Mouse (Mus musculus) layer of hippocampus, adult 9-10 months (tissue): ENCODE results near the gene Pkp1.
A peak's percentile ranks its signal among the peaks of the same experiment; 100 is the strongest.

ENCODE experiments used
- DNase-seq: peaks from one replicate; pipeline ENCODE4 v3.0.0; 2022; ENCODE audit warnings: low spot score

Pkp1 gene

DNA sequence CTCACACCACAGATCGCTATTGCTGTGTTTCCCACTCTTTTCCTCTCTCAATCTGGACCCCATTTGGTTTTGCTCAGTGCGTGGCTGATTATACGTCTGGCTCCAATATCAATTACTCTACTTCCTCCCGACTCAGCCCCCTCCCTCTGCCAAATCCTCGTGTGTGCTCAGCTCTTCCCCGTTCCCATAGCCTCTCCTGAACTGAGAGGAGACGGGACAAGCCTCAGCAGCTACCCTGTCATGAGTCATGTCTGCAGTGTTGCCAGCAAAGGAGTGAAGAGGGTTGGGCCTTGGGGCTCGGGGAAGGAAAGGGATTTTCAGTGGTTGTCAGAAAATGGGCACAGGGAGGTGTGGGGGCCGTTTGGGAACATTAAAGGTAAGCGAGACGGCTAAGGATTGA is 12.3 kb downstream of the Pkp1 start:
- no peak for DNase-seq

DNA sequence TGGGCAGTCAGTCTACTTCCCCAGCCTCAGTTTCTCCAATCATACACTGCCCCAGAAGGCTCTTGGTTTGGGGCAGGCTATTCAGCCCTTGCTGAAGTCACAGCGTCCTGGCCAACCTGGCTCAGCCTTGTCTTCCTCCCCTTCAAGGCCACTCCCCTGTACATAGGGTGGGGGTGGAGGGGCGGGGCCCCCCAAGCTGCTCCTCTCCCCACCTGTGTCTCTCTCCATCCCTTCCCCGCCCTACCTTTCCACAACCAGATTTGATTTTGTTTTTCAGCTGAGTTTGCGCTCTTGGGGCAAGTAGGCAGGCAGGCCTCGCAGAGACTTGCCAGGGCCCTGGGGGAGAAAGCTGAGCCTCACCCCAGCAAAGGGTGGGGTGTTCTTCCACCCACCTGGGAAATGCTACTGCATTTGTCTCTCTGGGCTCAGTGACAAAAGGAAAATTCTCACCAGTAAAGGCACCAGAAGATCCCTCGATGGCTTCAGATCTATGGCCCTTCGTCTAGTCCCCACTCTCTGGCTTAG is 19.0 kb downstream of the Pkp1 start:
- no peak for DNase-seq

DNA sequence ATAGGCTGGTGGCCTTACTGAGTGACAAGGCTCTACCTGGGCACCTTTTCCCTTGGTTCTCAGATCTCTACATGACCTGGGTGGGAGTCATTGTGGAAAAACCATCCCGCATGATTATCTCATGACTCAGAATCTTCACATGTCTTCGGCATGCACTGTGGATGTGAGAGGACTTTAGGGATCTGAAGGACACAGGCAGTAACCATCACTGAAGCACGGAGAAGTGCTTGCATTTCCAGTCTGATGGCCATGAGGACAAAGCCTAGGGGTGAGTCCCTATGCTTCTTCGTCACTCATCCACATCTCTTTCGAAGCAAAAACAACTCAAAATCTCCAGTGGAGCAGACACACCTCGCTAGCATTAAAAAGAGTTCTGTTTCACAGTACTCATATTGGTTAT is 19.7 kb downstream of the Pkp1 start:
- no peak for DNase-seq

DNA sequence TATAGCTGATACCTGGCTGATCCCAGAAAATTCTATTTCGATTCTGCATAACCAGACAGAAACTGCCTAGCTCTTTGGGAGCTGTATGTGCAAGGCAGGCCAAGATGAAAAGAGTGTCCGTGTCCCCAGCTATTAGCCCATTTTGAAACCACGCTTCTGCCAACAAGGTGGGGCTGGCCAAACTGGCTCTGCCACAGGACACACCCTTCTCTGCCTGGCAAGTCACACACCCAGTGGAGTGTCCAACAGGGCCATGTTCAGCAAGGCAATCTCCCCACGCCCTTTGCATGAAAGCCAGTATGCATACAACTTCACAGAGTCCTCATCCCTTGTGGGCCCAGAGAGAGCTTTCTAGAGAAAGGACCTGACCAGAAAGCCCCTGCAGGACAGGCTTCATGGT is 23.6 kb downstream of the Pkp1 start:
- DNase-seq = no peak

DNA sequence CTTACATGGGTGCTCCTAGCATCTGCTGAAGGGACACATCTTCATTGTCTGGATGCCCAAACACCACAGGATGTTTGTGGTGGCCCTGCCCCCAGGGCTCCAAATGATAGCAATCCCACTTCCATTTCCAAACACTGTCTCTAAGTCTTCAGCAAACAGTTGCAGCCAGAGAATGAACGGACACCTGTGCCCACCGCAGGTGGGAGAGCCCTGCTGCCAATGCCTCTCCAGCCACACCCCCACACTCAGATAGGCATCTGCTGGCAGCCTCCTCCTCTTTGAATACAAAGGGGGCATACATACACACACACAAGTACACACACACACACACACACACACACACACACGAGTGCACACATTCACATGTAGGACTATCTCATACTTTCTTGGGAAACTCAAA is 25.6 kb downstream of the Pkp1 start:
- no peak for DNase-seq

DNA sequence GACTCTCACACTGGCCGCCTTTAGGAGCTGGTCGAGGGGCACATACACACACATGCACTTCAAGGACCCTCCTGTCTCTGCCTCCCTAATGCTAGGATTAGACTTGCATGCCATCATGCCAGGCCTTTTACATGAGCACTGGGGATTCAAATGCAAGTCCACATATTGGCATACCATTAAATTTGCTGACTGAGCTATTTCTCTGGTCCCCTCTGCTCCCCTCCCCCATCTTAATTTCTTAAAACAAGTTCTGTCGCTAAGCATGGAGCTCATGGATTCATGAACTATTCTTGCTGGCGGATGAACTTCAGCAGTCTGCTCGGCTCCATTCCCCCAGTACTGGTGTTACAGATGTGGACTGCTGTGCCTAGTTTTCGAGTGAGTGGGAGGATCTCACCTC is 26.2 kb downstream of the Pkp1 start:
- no peak for DNase-seq

DNA sequence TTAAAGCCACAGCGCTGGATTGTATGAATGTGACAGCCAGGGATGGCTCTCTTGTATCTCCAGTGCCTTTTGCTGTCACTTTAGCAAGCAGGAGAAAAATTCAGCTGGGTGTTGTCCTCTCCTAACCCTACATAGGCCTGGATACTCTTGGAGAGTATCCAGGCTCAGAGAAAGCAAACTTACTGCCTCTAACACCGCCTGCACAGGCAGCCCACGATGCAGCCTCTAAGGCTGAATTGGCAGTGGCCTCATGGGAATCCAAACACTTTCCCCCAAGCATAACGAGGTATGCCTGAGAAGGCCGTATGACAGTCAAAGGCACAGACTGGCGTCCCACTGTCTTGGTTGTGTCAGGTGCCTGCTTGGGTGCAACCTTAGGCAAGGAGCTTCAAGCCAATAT is 26.8 kb downstream of the Pkp1 start:
- DNase-seq = no peak

DNA sequence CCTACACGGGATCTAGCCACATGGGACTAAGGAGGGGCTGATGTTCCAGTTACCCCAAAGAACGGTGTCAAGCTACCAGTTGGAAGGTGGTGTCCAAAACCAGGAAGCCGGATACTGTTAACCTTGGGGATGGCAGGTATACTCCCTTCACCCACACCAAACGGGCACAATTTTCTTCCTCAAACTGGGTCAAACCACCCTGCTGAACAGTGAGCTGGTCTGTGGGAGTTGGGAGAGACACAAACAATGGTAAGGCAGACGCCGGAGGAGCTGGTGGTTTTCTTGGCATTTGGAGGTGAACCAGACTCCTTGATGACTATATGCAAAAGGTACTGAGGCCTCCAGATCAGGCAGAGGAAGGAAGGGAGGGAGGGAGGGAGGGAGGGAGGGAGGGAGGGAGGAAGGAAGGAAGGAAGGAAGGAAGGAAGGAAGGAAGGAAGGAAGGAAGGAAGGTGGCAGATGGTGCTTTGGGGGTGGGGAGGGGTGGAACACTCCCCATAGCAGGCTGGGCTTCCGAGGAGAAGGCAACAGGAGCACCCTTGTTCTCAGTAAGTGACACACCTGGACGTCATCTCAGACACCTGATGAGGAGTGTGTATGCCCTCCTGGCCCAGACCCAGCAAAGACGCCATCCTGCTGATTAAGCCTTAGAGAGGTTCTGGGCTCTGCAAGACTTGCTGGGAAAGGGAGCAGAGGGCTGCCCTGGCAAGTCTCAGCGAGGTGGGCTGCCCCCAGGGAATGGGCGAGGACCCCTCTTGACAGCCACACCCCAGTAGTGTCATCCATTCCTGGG is 27.4 kb downstream of the Pkp1 start:
- DNase-seq = no peak

DNA sequence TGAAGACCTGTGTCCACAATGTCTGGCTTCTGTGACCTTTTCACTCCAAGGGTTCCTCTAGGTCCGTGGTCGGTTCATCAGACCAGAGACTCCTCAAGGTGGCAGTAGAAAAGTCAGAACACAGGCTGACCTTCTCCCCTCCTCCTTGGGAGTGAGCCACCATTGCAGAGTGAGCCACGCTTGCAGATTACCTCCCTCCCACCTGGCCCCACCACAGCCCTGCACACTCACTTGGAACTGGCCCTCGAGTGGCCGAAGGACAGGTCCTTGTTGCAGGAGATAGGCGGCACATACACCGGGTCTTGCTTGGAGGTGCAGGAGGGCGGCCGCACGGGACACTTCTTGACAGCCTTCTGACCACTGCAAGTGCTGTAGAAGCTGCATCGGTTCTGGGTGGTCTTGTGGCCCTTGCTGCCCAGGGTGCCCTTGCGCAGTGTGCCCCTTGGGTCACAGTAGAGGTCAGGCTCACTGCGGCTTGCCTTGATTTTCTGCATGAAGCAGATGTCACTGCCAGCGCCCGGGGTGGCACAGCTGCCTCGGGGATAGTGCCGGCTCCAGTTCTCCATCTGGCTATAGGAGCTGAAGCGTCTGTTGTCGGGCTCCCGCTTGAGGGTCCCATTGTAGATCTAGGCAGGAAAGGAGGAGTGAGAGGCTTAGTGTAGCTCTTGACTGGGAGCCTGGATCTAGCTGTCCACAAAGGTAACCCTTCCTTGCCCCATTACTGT is 29.4 kb downstream of the Pkp1 start:
- DNase-seq = no peak

DNA sequence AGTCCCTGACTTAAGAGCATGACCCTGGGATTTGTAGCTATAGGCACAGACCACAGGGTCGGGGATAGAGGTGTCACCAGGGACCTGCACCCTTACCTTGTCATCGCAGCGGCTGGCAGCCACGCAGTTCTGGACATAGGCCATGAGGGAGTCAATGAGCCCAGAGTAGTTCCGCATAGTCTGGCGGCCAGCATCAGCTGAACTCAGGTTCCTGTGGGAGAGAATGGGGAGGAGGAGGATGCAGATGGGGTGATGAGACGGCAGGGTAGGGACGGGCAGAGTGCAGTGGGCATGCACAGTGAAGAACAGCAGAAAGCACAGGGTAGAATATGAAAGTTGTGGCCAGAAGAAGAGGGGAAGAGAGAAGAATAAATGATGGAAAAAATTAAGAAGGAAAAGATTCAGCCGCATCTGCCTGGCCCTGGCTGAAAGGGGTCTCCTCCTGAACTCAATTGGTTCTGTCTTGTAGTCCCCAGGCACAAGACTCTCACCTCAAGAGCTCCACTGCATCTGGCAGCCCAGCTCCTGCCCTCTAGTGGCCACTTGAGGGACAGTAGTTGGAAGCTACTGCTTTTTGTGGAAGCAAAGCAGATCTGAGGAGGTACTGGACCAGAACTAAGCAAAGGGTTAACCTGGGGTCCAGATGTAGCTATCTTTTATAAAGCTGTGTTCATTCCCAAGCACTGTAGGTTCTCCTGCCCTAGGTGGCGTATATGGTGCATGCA is 36.5 kb downstream of the Pkp1 start:
- DNase-seq = no peak

DNA sequence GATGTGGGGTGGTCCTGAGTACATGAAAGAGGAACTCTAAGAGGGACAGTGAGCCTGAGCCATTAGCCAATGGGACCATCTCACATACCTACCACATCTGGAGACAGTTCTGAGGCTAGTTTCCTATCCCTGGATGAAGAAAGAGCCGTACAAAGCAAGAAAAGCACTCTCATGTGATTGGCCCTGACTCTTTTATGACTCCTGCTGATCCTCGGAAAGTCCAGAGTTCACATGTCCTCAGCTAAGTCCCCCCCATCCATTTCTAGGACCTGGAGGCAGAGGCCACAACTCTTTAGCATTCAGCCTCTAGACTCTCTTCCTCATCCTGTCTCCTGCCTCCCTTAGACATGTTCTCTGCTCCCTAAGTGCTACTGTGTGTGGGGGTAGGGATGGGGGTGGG is 41.8 kb downstream of the Pkp1 start:
- DNase-seq = no peak

DNA sequence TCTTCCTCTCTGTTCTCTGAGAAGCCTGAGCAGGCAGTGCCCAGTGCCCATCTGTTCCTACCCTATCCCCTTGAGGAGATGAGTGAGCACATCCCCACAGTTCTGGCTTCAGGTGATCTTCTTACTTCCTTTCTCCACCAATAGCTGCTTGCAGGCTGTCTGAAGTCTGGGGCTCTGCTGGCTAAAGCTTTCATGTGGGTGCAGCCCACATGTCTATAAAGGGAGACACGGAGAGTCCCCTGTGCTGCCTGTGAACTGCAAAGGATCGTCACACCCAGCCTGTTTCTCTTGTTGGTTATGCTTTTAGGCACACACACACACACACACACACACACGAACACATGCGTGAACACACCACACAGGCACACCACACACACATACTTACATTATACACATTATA is 46.0 kb downstream of the Pkp1 start:
- DNase-seq = no peak

DNA sequence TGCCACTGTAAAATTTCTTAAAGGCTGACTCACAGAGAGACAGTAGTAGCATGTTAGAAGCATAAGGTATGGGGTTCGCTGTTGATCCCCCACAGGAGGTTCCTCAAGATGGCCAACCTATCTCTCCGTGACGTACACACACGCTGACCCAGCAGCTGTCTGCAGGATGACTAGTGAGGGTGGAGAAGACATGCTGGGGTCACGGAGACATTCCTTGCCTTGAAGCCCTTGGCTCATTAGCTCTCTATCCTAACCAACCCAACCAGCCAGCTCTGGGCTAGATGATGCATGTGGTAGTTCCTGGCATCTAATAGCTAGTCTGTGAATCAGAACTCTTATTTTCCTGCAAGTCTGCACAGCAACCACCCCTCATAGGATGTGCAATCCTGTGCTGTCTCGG is 50.4 kb downstream of the Pkp1 start:
- no peak for DNase-seq

DNA sequence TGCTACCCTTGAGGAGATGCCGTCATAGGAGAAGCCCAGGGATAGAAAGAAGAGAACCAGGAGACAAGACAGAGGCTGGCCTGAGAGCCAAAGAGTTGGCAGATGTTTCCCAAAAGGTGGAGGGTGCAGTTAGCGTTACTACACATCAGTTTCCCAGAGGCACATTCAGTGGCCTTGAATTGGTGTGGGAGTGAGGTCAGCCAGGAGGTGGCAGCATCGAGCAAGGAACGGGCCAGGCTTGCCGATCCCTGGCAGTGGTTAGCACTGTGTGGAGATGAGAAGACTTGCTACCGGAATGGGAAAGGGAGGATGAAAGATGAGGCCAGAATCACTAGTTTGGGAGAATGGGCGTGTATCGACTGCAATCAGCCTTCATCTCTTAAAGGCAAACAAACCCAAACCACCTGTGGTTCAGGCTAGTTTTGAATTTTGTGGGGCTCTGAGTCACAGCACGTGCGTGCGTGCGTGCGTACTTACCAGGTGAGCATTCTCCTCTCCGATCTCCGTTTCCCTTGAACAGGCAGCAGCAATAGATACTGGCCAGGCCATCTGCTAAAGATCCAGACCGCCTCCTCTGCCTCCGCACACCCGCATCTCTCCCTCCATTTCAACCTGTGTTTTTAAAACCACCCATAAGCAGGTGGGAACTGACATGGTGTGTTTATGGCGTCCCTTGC is 53.4 kb downstream of the Pkp1 start:
- DNase-seq = peak; percentile 63

DNA sequence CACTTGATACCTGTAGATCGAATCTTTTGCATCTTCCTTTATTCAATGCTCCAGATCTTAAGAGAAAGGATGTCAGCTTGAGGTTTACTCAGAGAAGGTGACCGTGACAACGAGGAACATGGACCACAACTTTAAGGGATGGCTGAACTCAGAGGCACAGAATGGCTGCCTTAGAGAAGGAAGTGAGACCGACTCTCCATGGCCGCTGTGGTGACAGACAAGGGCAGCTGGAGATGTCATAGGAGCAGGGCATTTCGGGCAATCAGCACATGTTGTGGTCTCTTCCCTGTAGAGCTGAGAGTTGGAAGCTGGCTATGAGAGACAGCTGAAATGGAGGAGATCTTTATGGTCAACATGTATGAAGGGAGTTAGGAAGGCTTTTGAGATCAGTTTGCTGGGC is 54.2 kb downstream of the Pkp1 start:
- no peak for DNase-seq

DNA sequence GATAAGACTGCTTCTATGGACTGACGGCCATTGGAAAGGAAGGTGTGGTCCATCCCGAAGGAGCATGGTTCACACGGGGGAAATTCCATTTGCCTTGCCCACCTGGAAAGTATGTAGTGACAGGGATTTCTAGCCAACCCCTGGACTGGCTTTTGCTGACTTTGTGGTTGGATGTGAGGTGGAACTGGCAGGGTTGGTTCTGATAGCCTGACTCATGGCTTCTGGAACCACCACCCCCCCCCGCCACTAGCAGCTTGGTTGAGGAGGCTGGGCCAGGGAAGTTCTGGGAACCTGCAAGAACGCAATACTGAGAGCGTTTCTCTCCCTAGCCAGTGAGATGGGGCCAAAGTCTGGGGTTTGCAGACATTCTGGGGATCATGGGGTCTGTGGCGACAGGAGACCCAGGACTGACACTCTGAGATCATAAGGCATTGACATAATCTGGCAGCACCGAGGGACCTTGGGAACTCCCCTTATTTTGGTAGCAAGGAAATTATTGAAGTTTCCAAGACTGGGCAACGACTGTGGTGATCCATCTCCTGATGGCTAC is 55.1 kb downstream of the Pkp1 start:
- no peak for DNase-seq

DNA sequence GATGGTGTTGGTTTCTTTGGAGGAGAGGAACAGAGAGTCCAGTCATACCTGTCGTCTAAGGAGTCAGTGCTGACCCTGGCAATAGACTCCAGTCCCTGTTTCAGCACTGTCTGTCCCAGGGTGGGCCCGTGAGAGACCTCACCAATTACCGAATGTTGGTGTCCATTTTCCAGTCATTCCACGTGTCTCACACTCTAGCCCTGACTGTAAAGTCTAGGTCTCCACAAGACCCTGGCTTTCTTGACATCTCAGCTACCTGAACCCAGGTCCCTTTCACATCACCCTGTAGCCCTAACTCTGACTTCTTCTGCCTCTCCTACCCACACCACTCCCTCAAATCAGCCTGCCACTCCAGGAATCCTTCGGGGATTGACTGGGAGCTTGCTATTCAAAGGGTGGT is 56.4 kb downstream of the Pkp1 start:
- no peak for DNase-seq

DNA sequence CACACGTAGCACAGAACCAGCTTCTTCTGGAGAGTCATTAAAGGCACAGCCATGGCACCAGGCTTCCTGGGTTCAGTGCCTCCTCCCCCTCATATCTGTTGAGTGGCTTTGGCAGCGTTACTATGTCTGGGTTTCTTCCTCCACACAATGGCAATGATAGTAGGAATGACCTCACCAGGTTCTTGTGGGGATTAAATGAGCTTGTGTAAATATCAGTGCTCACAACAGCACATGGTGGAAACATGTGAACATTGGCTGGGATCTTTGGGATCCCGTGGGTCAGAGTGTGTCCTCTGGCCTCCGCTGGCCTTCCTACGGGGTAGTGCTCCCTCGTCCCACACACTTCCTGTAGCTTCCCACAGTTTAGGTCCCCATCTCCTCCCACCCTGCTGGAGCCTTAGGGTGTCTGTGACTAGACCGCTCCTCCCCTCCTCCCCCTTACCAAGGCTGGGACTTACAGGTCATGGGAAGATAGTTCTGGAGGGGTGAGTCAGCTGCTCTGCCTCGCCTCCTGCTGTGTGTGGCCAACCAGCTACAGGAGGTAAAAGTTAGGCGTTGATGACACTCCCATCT is 56.9 kb downstream of the Pkp1 start:
- DNase-seq = no peak

DNA sequence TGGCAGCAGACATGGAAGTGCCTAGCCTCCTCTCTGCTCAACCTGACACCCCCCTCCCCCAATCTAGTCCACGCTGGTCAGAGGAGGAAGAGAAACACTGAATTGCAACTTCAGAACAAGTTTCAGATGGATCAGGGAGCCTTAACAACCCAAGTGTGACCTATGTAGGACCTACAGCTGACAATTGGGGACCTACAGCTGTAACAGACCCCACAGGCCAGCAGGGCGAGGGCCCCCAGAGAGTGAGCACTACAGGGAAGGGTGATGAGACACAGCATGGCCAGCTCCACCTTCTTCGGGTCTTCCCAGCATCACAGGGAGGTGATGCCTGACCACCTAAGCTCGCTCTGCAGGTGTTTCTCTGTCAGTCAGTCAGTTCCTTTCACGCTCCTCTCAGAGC is 57.9 kb downstream of the Pkp1 start:
- no peak for DNase-seq

DNA sequence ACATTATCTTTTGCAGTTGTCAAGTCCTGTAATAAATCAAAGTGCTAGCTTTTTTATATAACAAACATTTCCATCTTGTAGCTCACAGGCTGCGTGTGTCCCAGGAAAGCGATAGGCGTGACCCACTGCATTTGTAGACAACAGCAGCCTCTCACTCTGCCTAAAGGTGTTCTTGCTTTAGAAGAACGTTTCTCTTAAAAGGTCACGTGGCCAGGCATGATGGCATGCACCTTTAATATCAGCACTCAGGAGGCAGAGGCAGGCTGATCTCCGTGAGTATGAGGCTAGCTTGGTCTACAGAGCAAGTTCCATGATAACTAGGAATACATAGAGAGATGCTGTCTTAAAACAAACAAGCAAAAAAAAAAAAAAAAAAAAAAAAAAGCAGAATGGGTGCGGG is 60.5 kb downstream of the Pkp1 start:
- no peak for DNase-seq

DNA sequence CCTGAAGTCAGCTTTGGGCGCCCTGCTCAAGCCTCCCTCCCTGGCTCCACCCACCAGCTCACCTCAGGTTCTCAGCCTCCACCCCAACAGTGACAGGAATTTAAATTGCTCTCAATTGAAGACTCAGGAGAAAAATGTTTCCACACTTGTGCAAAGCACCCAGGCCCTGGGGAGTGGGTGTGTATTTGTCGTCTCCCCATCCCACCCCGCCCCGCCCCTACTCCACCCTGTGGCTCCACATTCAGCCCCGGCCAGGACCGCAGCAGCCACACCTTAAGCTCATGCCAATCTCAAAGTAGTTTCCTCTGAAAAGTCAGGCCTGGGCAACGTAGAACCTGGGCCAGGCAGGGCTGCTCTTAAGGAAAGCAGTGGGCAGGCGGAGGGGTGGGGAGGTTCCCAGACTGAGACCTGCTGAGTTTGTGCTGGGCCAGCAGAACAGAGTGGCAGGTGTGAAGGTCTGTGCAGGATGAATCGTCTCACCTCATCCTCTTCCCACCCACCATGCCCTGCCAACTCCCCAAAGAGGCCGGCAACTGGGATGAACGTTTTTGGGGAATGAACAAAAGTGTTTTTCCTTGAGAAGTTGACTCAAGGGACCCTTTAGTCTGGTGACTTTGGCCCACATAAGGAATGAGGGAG is 61.8 kb downstream of the Pkp1 start:
- no peak for DNase-seq
